Comparison of ENCODE assay signal across 8 mouse cellular contexts in the genomic region with DNA sequence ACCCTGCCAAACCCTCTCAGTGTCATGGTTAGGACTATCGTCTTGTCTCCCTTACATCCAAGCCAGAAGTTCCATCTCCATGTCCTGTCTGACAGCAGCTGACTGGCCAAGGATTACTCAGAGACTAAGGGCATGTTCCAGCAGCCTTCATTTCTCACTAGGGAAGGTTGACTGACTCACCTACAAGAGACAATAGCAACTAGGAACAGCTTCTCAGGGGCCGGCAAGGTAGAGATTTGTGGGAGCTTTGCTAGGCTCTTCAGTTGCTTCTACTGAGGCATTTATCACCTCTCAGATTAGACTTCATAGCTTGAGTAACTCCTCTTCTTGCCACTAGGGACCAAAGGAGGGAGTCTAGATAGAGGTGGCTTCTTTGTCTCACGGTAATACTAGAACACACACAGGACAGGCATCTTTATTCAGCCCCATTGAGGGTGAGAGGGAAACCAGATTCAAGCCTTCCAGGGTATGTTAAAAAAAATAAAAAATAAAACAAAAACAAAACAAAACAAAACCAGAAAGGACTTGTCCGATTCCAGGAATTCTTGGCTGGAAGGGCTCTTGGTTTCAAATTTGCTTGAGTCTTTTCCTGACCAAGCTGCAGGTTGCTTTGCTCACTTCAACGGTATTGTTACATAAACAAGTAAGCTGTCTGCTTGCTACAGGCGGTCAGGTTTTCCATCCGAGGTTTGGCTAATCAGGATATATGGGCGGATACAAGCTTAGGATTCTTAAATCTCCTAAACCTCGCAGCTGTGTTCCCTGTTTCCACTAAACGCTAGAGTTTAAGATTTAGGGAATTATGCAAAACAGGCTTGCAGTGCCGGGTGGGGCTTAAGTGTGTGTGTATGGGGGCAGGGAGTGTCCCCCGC. TPM values are rescaled to one million over a fixed set of nuclear protein-coding genes. Genes with fewer than 3 reads are reported as not detected.
DNase-seq lines count a peak whose midpoint lies in the region; ATAC-seq and TF ChIP-seq lines count a peak whose summit lies in the region.

No protein-coding gene starts in this region.

- TF ChIP-seq CTCF in hindbrain, postnatal 0 days (IDR thresholded peaks at IDR 0.05; ENCODE audit: low read depth) = peak; percentile 58
- peak; percentile 65 for TF ChIP-seq CTCF in lung, postnatal 0 days (IDR thresholded peaks at IDR 0.05)

- H3K9ac ChIP-seq in liver, embryonic 11.5 days (ENCODE audit: low read depth, low read length) = peak overlapping the region; percentile 20; the same call in 1 of the 2 replicates
- 0 out of 2 replicates have a peak overlapping the region, but pooled peaks have one; percentile 22 for H3K9ac ChIP-seq in hindbrain, postnatal 0 days (replicated peaks; ENCODE audit: low read length)
- H3K9ac ChIP-seq in lung, postnatal 0 days (replicated peaks; ENCODE audit: low read depth) = no peak overlapping the region

- TF ChIP-seq EP300 in lung, postnatal 0 days (IDR thresholded peaks at IDR 0.05) = peak; percentile 20; the same call in 1 of the 2 replicates

- H3K27ac ChIP-seq in liver, embryonic 11.5 days (ENCODE audit: low read depth, low read length) = peak overlapping the region; percentile 72
- H3K27ac ChIP-seq in hindbrain, postnatal 0 days = peak overlapping the region; percentile 49; the same call in 1 of the 2 replicates
- peak overlapping the region; percentile 34 for H3K27ac ChIP-seq in lung, postnatal 0 days (ENCODE audit: low read length)

- peaks cover 22% of the 10 kb centered on the region for H3K27me3 ChIP-seq in liver, embryonic 11.5 days (replicated peaks; ENCODE audit: control insufficient read depth, insufficient read depth, low read length)
- no peaks in the 10 kb centered on the region for H3K27me3 ChIP-seq in hindbrain, postnatal 0 days (ENCODE audit: insufficient read depth, low read length)
- H3K27me3 ChIP-seq in lung, postnatal 0 days (replicated peaks; ENCODE audit: insufficient read depth, low read length) = no peaks in the 10 kb centered on the region

- H3K4me3 ChIP-seq in liver, embryonic 11.5 days (ENCODE audit: low read depth, low read length) = peak overlapping the region; percentile 22; the same call in 1 of the 2 replicates
- no peak overlapping the region for H3K4me3 ChIP-seq in hindbrain, postnatal 0 days (ENCODE audit: low read length)
- H3K4me3 ChIP-seq in lung, postnatal 0 days (ENCODE audit: low read depth, low read length) = no peak overlapping the region

- ATAC-seq in liver, embryonic 11.5 days (replicated peaks; ENCODE audit: low FRiP score) = no peak
- ATAC-seq in hindbrain, postnatal 0 days = no peak
- no peak for ATAC-seq in lung, postnatal 0 days

- peak overlapping the region; percentile 90 for H3K4me2 ChIP-seq in liver, embryonic 11.5 days
- peak overlapping the region; percentile 100 for H3K4me2 ChIP-seq in hindbrain, postnatal 0 days (ENCODE audit: low read depth, low read length)
- H3K4me2 ChIP-seq in lung, postnatal 0 days (replicated peaks; ENCODE audit: low read depth, low read length) = peak overlapping the region; percentile 96

- no peaks in the 10 kb centered on the region for H3K36me3 ChIP-seq in liver, embryonic 11.5 days (ENCODE audit: control insufficient read depth, insufficient read depth, low read length)
- H3K36me3 ChIP-seq in hindbrain, postnatal 0 days (ENCODE audit: insufficient read depth, low read length) = no peaks in the 10 kb centered on the region
- H3K36me3 ChIP-seq in lung, postnatal 0 days (ENCODE audit: insufficient read depth, low read length) = no peaks in the 10 kb centered on the region

- no peak for DNase-seq in liver, embryonic 11.5 days (ENCODE audit: low spot score)
- DNase-seq in liver = no peak
- peak; percentile 29 for DNase-seq in embryo, embryonic 9.5 days (ENCODE audit: extremely low spot score)
- DNase-seq in hindbrain, postnatal 0 days (ENCODE audit: low spot score) = no peak
- DNase-seq in lung, postnatal 0 days (ENCODE audit: low spot score) = peak; percentile 73
- peak; percentile 38 for DNase-seq in thymus, postnatal 14 days
- DNase-seq in urinary bladder, postnatal 36 days (ENCODE audit: low spot score in 2 of 2) = no peak
- no peak for DNase-seq in adrenal gland, postnatal 25 days

- peaks cover 24% of the 10 kb centered on the region for H3K4me1 ChIP-seq in liver, embryonic 11.5 days (replicated peaks; ENCODE audit: control insufficient read depth, insufficient read depth, low read length)
- peaks cover 14% of the 10 kb centered on the region for H3K4me1 ChIP-seq in hindbrain, postnatal 0 days (ENCODE audit: insufficient read depth, low read length)
- H3K4me1 ChIP-seq in lung, postnatal 0 days (ENCODE audit: insufficient read depth, low read depth, low read length) = peaks cover 14% of the 10 kb centered on the region; the same call in 1 of the 2 replicates

- WGBS in liver, embryonic 11.5 days = 23% methylated on average over 12 of the region's 12 CpGs
- WGBS in hindbrain, postnatal 0 days = 25% methylated on average over 12 of the region's 12 CpGs
- 17% methylated on average over 12 of the region's 12 CpGs for WGBS in lung, postnatal 0 days

- H3K9me3 ChIP-seq in liver, embryonic 11.5 days (ENCODE audit: control insufficient read depth, low read length) = no peaks in the 10 kb centered on the region
- H3K9me3 ChIP-seq in hindbrain, postnatal 0 days (ENCODE audit: low read length) = no peaks in the 10 kb centered on the region
- no peaks in the 10 kb centered on the region for H3K9me3 ChIP-seq in lung, postnatal 0 days (ENCODE audit: low read length)

RNA-seq across cellular contexts. Expression of a gene that starts 1.3 kb away (rescaled TPM):
- 4.1 and 4.3 TPM in 2 replicates for polyA plus RNA-seq in liver, embryonic 11.5 days (2014; fragmentation: Nextera tagmentation; extraction: Ambion mirVana)
- total RNA-seq in hindbrain, postnatal 0 days (2014; rRNA removed) = 16.9 and 19.0 TPM in 2 replicates
- 4.1 and 4.8 TPM in 2 replicates for polyA plus RNA-seq in hindbrain, postnatal 0 days (2015; fragmentation: Nextera tagmentation; extraction: Ambion mirVana)
- 8.4 and 11.9 TPM in 2 replicates for polyA plus RNA-seq in lung, postnatal 0 days (2015; fragmentation: Nextera tagmentation; extraction: Ambion mirVana)
- total RNA-seq in adrenal gland, postnatal 25 days (2021) = 57.7 and 71.2 TPM in 2 replicates

Comparison
In these comparisons a context has a peak if more than half of its experiments do, and no peak if none do; other contexts are left out.
1. DNase-seq: peak in embryo, embryonic 9.5 days (single experiment), lung, postnatal 0 days (single experiment) and thymus, postnatal 14 days (single experiment); none in liver, embryonic 11.5 days (single experiment), liver (single experiment), hindbrain, postnatal 0 days (single experiment), urinary bladder, postnatal 36 days (0 of 2) and adrenal gland, postnatal 25 days (single experiment).
2. Peak in every context shown above with its lines, with median percentiles within 50 percentile points of each other: H3K27ac ChIP-seq and H3K4me2 ChIP-seq.